Mouse (Mus musculus): ENCODE data around the gene Sprr2a2.
"Not testable (repeated sequence)": the region's sequence is repeated elsewhere in the genome, so short reads cannot be mapped to it uniquely, and the experiment has no call there.

Sprr2a2 gene

GRCm38 (mm10) chr3:92279663-92280062, 63.9 kb downstream of the Sprr2a2 start:
- not testable (repeated sequence) for DNase-seq

GRCm38 (mm10) chr3:92280963-92281606, 65.4 kb downstream of the Sprr2a2 start:
- not testable (repeated sequence) for DNase-seq

- not testable (repeated sequence) for DNase-seq
Observed at GRCm38 (mm10) chr3:92285101-92285500, 69.4 kb downstream of the Sprr2a2 start, which contains the start of gene Sprr2a3. Gene Sprr2a3, plus strand, starts transcription at chr3:92285417.

GRCm38 (mm10) chr3:92288489-92288888, 72.8 kb downstream of the Sprr2a2 start:
- DNase-seq = not testable (repeated sequence)
